Comparison of ENCODE assay signal across 34 mouse cellular contexts in genomic region chr11:107465041-107465440, GRCm38 (mm10). TPM values are rescaled to one million over a fixed set of nuclear protein-coding genes. Genes with fewer than 3 reads are reported as not detected.
A peak's percentile ranks its signal among the peaks of the same experiment; 100 is the strongest.
DNase-seq lines count a peak whose midpoint lies in the region; ATAC-seq and TF ChIP-seq lines count a peak whose summit lies in the region.
"Had no signal": no experiment of that assay in that cellular context is flagged by ENCODE, and none has a peak within 500 bp of the region (broad histone marks: within the 10 kb centered on the region; RNA-seq: fewer than 3 reads in every experiment).

No protein-coding gene starts in this region.

- ATAC-seq in liver, embryonic 15.5 days (ENCODE audit: insufficient read depth) = no peak
- ATAC-seq in liver, embryonic 12.5 days = no peak
- ATAC-seq: forebrain, embryonic 15.5 days; hindbrain, embryonic 16.5 days; inflammation-experienced regulatory T-cells, adult 6 months; intestine, embryonic 16.5 days; Patski had no signal

- no peak for TF ChIP-seq CTCF in gastrocnemius, adult 2 months (IDR thresholded peaks at IDR 0.05)

- peak overlapping the region; percentile 35; the same call in 1 of the 2 replicates for H3K27ac ChIP-seq in gastrocnemius, adult 2 months
- H3K27ac ChIP-seq in liver, embryonic 15.5 days (replicated peaks) = peak overlapping the region; percentile 19; the same call in 1 of the 2 replicates
- H3K27ac ChIP-seq in liver, embryonic 12.5 days = no peak overlapping the region
- H3K27ac ChIP-seq: embryonic facial prominence, embryonic 12.5 days; embryonic facial prominence, embryonic 15.5 days; forebrain, embryonic 12.5 days; forebrain, embryonic 15.5 days; heart, embryonic 15.5 days; hindbrain, embryonic 10.5 days; hindbrain, embryonic 13.5 days had no signal

- no peak overlapping the region for H3K4me3 ChIP-seq in gastrocnemius, adult 2 months
- H3K4me3 ChIP-seq in liver, embryonic 15.5 days (replicated peaks) = no peak overlapping the region
- no peak overlapping the region for H3K4me3 ChIP-seq in liver, embryonic 12.5 days
- H3K4me3 ChIP-seq: embryonic facial prominence, embryonic 12.5 days; embryonic facial prominence, embryonic 15.5 days; forebrain, embryonic 12.5 days; forebrain, embryonic 15.5 days; heart, embryonic 12.5 days; heart, embryonic 15.5 days; hindbrain, embryonic 10.5 days; hindbrain, embryonic 13.5 days had no signal

- 79% methylated on average over 4 of the region's 4 CpGs for WGBS in liver, embryonic 15.5 days (ENCODE audit: insufficient replicate concordance)
- WGBS in liver, embryonic 12.5 days (ENCODE audit: insufficient replicate concordance) = 77% methylated on average over 4 of the region's 4 CpGs

- no peaks in the 10 kb centered on the region for H3K9me3 ChIP-seq in liver, embryonic 15.5 days (replicated peaks)
- H3K9me3 ChIP-seq in liver, embryonic 12.5 days (replicated peaks) = no peaks in the 10 kb centered on the region
- H3K9me3 ChIP-seq: embryonic facial prominence, embryonic 12.5 days; embryonic facial prominence, embryonic 15.5 days; forebrain, embryonic 12.5 days; forebrain, embryonic 15.5 days; G1E; heart, embryonic 15.5 days; hindbrain, embryonic 13.5 days had no signal

- H3K27me3 ChIP-seq in liver, embryonic 15.5 days = no peaks in the 10 kb centered on the region
- H3K27me3 ChIP-seq in liver, embryonic 12.5 days (replicated peaks) = no peaks in the 10 kb centered on the region
- H3K27me3 ChIP-seq: CH12.LX; embryonic facial prominence, embryonic 12.5 days; embryonic facial prominence, embryonic 15.5 days; forebrain, embryonic 12.5 days; forebrain, embryonic 15.5 days; heart, embryonic 12.5 days; heart, embryonic 15.5 days; hindbrain, embryonic 13.5 days; Patski had no signal

- intact Hi-C loops in gastrocnemius, adult 2 months (cut with DNase I) = no loop called here

- no peak overlapping the region for H3K4me2 ChIP-seq in liver, embryonic 15.5 days
- no peak overlapping the region for H3K4me2 ChIP-seq in liver, embryonic 12.5 days
- H3K4me2 ChIP-seq: embryonic facial prominence, embryonic 12.5 days; embryonic facial prominence, embryonic 15.5 days; forebrain, embryonic 12.5 days; forebrain, embryonic 15.5 days; heart, embryonic 12.5 days; heart, embryonic 15.5 days; hindbrain, embryonic 13.5 days had no signal

- peaks cover 14% of the 10 kb centered on the region; the same call in 1 of the 2 replicates for H3K36me3 ChIP-seq in liver, embryonic 15.5 days (replicated peaks)
- H3K36me3 ChIP-seq in liver, embryonic 12.5 days = peaks cover 8% of the 10 kb centered on the region
- H3K36me3 ChIP-seq: embryonic facial prominence, embryonic 12.5 days; embryonic facial prominence, embryonic 15.5 days; heart, embryonic 12.5 days; heart, embryonic 15.5 days; hindbrain, embryonic 13.5 days had no signal

- DNase-seq in gastrocnemius, adult 2 months = no peak
- DNase-seq in gastrocnemius, postnatal 4 days (ENCODE audit: low spot score in 2 of 2) = no peak
- peak; percentile 47 for DNase-seq in T-cell, adult 2 months (ENCODE audit: low spot score)
- DNase-seq in naive thymus-derived CD4-positive, alpha-beta T cell, adult 2 months (ENCODE audit: low read depth) = peak; percentile 55
- no peak for DNase-seq in adrenal gland, postnatal 36 days
- no peak for DNase-seq in heart, adult 8-10 months (ENCODE audit: low spot score)
- DNase-seq: adrenal gland, adult 8-10 months; adrenal gland, postnatal 25 days; B cell, adult 2 months; cerebellum, adult 11 months; cerebellum, adult 2 months; cerebellum, adult 9-11 months; cerebellum, postnatal 25 days; gastrocnemius, postnatal 10 days; gastrocnemius, postnatal 36 days; heart, adult 11 months; heart, postnatal 10 days; heart, postnatal 36 days had no signal

- H3K4me1 ChIP-seq in liver, embryonic 15.5 days (replicated peaks) = peaks cover 67% of the 10 kb centered on the region
- peaks cover 60% of the 10 kb centered on the region for H3K4me1 ChIP-seq in liver, embryonic 12.5 days

- no peak overlapping the region for H3K9ac ChIP-seq in liver, embryonic 15.5 days
- H3K9ac ChIP-seq in liver, embryonic 12.5 days = no peak overlapping the region
- H3K9ac ChIP-seq: embryonic facial prominence, embryonic 12.5 days; embryonic facial prominence, embryonic 15.5 days; forebrain, embryonic 12.5 days; forebrain, embryonic 15.5 days; heart, embryonic 12.5 days; heart, embryonic 15.5 days; hindbrain, embryonic 13.5 days had no signal

RNA-seq across cellular contexts. Expression of gene Pitpnc1, which starts 5.5 kb away (rescaled TPM):
- total RNA-seq in gastrocnemius, adult 2 months (2021) = 100 to 1,000 TPM in 1 of 2 experiments, 10 to 100 TPM in 1; 59.4 to 114 TPM
- 10 to 100 TPM; 53.0 to 58.2 TPM for total RNA-seq in gastrocnemius, postnatal 4 days (2021)
- polyA plus RNA-seq in liver, embryonic 15.5 days (2015; fragmentation: Nextera tagmentation; extraction: Ambion mirVana) = 7.0 and 7.3 TPM in 2 replicates
- polyA plus RNA-seq in liver, embryonic 12.5 days (2016; fragmentation: Nextera tagmentation; extraction: Ambion mirVana) = 9.7 and 9.9 TPM in 2 replicates
- 10 to 100 TPM; 11.1 to 13.0 TPM for total RNA-seq in adrenal gland, postnatal 36 days (2021)
- 10 to 100 TPM; 69.0 to 82.6 (median 74.0) TPM for total RNA-seq in heart, adult 8-10 months (2022)

RNA-seq across cellular contexts. Expression of gene Psmd12, which starts 14.2 kb away (rescaled TPM):
- total RNA-seq in gastrocnemius, adult 2 months (2021) = 100 to 1,000 TPM; 105 to 106 TPM
- 100 to 1,000 TPM in 1 of 2 experiments, 10 to 100 TPM in 1; 83.7 to 107 TPM for total RNA-seq in gastrocnemius, postnatal 4 days (2021)
- 78.6 and 88.4 TPM in 2 replicates for polyA plus RNA-seq in liver, embryonic 15.5 days (2015; fragmentation: Nextera tagmentation; extraction: Ambion mirVana)
- polyA plus RNA-seq in liver, embryonic 12.5 days (2016; fragmentation: Nextera tagmentation; extraction: Ambion mirVana) = 159 and 164 TPM in 2 replicates
- 10 to 100 TPM; 98.2 to 99.1 TPM for total RNA-seq in adrenal gland, postnatal 36 days (2021)
- total RNA-seq in heart, adult 8-10 months (2022) = 100 to 1,000 TPM in 1 of 4 experiments, 10 to 100 TPM in 3; 88.4 to 102 (median 91.0) TPM

Comparison
In these comparisons a context has a peak if more than half of its experiments do, and no peak if none do; other contexts are left out.
1. DNase-seq: peak in T-cell, adult 2 months (single experiment) and naive thymus-derived CD4-positive, alpha-beta T cell, adult 2 months (single experiment); none in gastrocnemius, adult 2 months (single experiment), gastrocnemius, postnatal 4 days (0 of 2), adrenal gland, postnatal 36 days (0 of 2) and heart, adult 8-10 months (single experiment).